Mouse (Mus musculus) CH12.LX (cell line): ENCODE data around the gene Gpr152. TPM values are rescaled to one million over a fixed set of nuclear protein-coding genes. Genes with fewer than 3 reads are reported as not detected.

Experiments
- DNase-seq: peaks from one replicate; pipeline ENCODE4 v3.0.0-alpha.2; 2013; ENCODE audit errors: extremely low read depth
- H3K27ac ChIP-seq: 2 replicates; pipeline ENCODE4 v1.5.1; 2012; ENCODE audit warnings: low read depth, mild to moderate bottlenecking, control low read depth, moderate library complexity; ENCODE audit not compliant: insufficient read depth
- H3K27me3 ChIP-seq: replicated peaks from 2 replicates; pipeline ENCODE3; 2012; ENCODE audit warnings: inconsistent platforms
- H3K36me3 ChIP-seq, 2 experiments: replicated peaks in 1 of 2; 2 replicates each; pipeline versions ENCODE3 to v1.6.1; 2012; ENCODE audit warnings: inconsistent platforms in 1 of 2, low read length in 1 of 2, mild to moderate bottlenecking in 1 of 2, mixed read lengths in 1 of 2, moderate library complexity in 1 of 2; ENCODE audit not compliant: control insufficient read depth in 1 of 2, insufficient read depth in 1 of 2
- H3K4me1 ChIP-seq, 2 experiments: 2 replicates each; pipeline ENCODE4 v1.6.1; 2012; ENCODE audit warnings: inconsistent platforms in 1 of 2, moderate library complexity in 1 of 2; ENCODE audit not compliant: insufficient read depth in 2 of 2, control insufficient read depth in 1 of 2
- H3K4me2 ChIP-seq: 2 replicates; pipeline ENCODE4 v1.6.1; 2012; ENCODE audit warnings: low read depth, mild to moderate bottlenecking, control low read depth; ENCODE audit not compliant: poor library complexity, insufficient read depth, severe bottlenecking
- H3K4me3 ChIP-seq, 3 experiments: fragments of 150-350 bp in 1 of 3; sonication (generic) in 1 of 3; replicated peaks in 1 of 3; 2 replicates each; pipeline versions ENCODE3 to v1.5.1; 2011 to 2012; ENCODE audit warnings: low read depth in 2 of 3, low read length in 2 of 3, mild to moderate bottlenecking in 2 of 3, moderate library complexity in 2 of 3, control low read depth in 1 of 3, improper control_type of control experiment in 1 of 3, inconsistent platforms in 1 of 3, mixed read lengths in 1 of 3; ENCODE audit not compliant: poor library complexity in 1 of 3
- H3K79me2 ChIP-seq: replicated peaks from 2 replicates; pipeline ENCODE4 v1.6.1; 2012; ENCODE audit warnings: mild to moderate bottlenecking, moderate library complexity; ENCODE audit not compliant: control insufficient read depth, poor library complexity, insufficient read depth, severe bottlenecking; ENCODE audit errors: extremely low read depth
- H3K9ac ChIP-seq: 2 replicates; pipeline ENCODE4 v1.6.1; 2012; ENCODE audit warnings: low read depth, mild to moderate bottlenecking, control low read depth, moderate library complexity; ENCODE audit not compliant: insufficient read depth
- H3K9me3 ChIP-seq: replicated peaks from 2 replicates; pipeline ENCODE3; 2012; ENCODE audit warnings: low read length, inconsistent platforms, mixed read lengths
- BHLHE40 ChIP-seq: IDR thresholded peaks from 2 replicates; pipeline ENCODE4 v1.6.1; 2011; ENCODE audit warnings: mild to moderate bottlenecking, low read depth, low read length, improper control_type of control experiment
- CHD2 ChIP-seq: IDR thresholded peaks from 2 replicates; pipeline ENCODE4 v1.6.1; 2011; ENCODE audit warnings: low read length, improper control_type of control experiment
- CTCF ChIP-seq, 2 experiments: IDR thresholded peaks in 1 of 2; conservative IDR thresholded peaks in 1 of 2; 2 replicates each; pipeline ENCODE4 v1.5.1; 2011 to 2012; ENCODE audit warnings: low read depth in 2 of 2, low read length in 2 of 2, improper control_type of control experiment in 1 of 2, inconsistent platforms in 1 of 2, mild to moderate bottlenecking in 1 of 2, moderate library complexity in 1 of 2
- ELF1 ChIP-seq: IDR thresholded peaks from 2 replicates; pipeline ENCODE4 v1.6.1; 2014; ENCODE audit warnings: low read depth, mild to moderate bottlenecking, inconsistent platforms, low read length, improper control_type of control experiment
- MAZ ChIP-seq: IDR thresholded peaks from 2 replicates; pipeline ENCODE4 v1.6.1; 2012; ENCODE audit warnings: low read depth, mild to moderate bottlenecking, inconsistent platforms, low read length, improper control_type of control experiment, moderate library complexity
- MXI1 ChIP-seq: IDR thresholded peaks from 2 replicates; pipeline ENCODE4 v1.6.1; 2011; ENCODE audit warnings: mild to moderate bottlenecking, low read depth, low read length, improper control_type of control experiment
- MYC ChIP-seq: IDR thresholded peaks from 2 replicates; pipeline ENCODE4 v1.6.1; 2011; ENCODE audit warnings: low read depth, mild to moderate bottlenecking, improper control_type of control experiment, low read length
- NRF1 ChIP-seq: IDR thresholded peaks from 2 replicates; pipeline ENCODE4 v1.6.1; 2014; ENCODE audit warnings: low read depth, mild to moderate bottlenecking, inconsistent platforms, low read length, improper control_type of control experiment, moderate library complexity
- POLR2A ChIP-seq: IDR thresholded peaks from 2 replicates; pipeline ENCODE4 v1.6.1; 2011; ENCODE audit warnings: low read depth, mild to moderate bottlenecking, improper control_type of control experiment, low read length
- POLR2AphosphoS2 ChIP-seq: IDR thresholded peaks from 2 replicates; pipeline ENCODE4 v1.6.1; 2011; ENCODE audit warnings: low read depth, low read length, improper control_type of control experiment
- RCOR1 ChIP-seq: conservative IDR thresholded peaks from 2 replicates; pipeline ENCODE4 v1.6.1; 2012; ENCODE audit warnings: low read depth, mild to moderate bottlenecking, inconsistent platforms, low read length, improper control_type of control experiment
- TBP ChIP-seq: conservative IDR thresholded peaks from 2 replicates; pipeline ENCODE4 v1.6.1; 2011; ENCODE audit warnings: low read depth, low read length, improper control_type of control experiment
- TCF12 ChIP-seq: IDR thresholded peaks from 2 replicates; pipeline ENCODE4 v1.6.1; 2014; ENCODE audit warnings: low read depth, mild to moderate bottlenecking, inconsistent platforms, low read length, improper control_type of control experiment
- USF2 ChIP-seq: conservative IDR thresholded peaks from 2 replicates; pipeline ENCODE4 v1.6.1; 2011; ENCODE audit warnings: low read depth, low read length, improper control_type of control experiment
- ZC3H11A ChIP-seq: IDR thresholded peaks from 2 replicates; pipeline ENCODE4 v1.6.1; 2012; ENCODE audit warnings: low read depth, mild to moderate bottlenecking, inconsistent platforms, low read length, improper control_type of control experiment
- ZMIZ1 ChIP-seq: IDR thresholded peaks from 2 replicates; pipeline ENCODE4 v1.6.1; 2012; ENCODE audit warnings: low read depth, mild to moderate bottlenecking, inconsistent platforms, low read length, improper control_type of control experiment
- dilution Hi-C: fragments of 300-500 bp; cut with MboI; formaldehyde crosslinking; loops from 2 replicates; pipeline ENCODE4 v1.14.3; 2020; ENCODE audit warnings: low sequenced_read_pairs; ENCODE audit not compliant: extremely low pct_unique_long_range_greater_than_20kb, extremely low pct_ligation_motif_present
- in situ Hi-C: fragments of 300-500 bp; cut with MboI; formaldehyde crosslinking; loops from 3 replicates; pipeline ENCODE4 v1.14.3; 2019; ENCODE audit warnings: low sequenced_read_pairs, low pct_ligation_motif_present, low pct_unique_long_range_greater_than_20kb, mixed read lengths
- polyA plus RNA-seq: library from polyadenylated mRNA; unstranded; fragments of >175 nt; gene quantifications from 2 replicates; pipeline ENCODE4 v1.2.1, GENCODE M21; 2012; ENCODE audit warnings: low read depth; ENCODE audit not compliant: insufficient read length
- total RNA-seq, 2 experiments: library from RNA; depleted of rRNA; stranded (reverse); fragments of 300-350 nt in 1 of 2; fragments of >200 nt in 1 of 2; gene quantifications; 2 replicates each; pipeline ENCODE4 v1.2.3; 2012 to 2014

Gene Gpr152
- total and polyA plus RNA-seq, 3 experiments = 0.05 to 0.71 (median 0.17) TPM

- TF ChIP-seq RCOR1 (no peak), USF2 (no peak), BHLHE40 (peak; percentile 11; the same call in 1 of the 2 replicates), ELF1 (peak; percentile 80; the same call in 1 of the 2 replicates), MYC (0 out of 2 replicates have a peak, but pooled peaks have one; percentile 39), ZC3H11A (no peak), TBP (peak; percentile 70), MAZ (peak; percentile 98), ZMIZ1 (peak; percentile 56; the same call in 1 of the 2 replicates), MXI1 (no peak; the same call in 1 of the 2 replicates), TCF12 (0 out of 2 replicates have a peak, but pooled peaks have one; percentile 34), NRF1 (0 out of 2 replicates have a peak, but pooled peaks have one; percentile 24)
Measured at GRCm38 (mm10) chr19:4191528-4192250, 52.1 kb downstream of the Gpr152 start, which contains the start of gene Ppp1ca (continued).

DNA sequence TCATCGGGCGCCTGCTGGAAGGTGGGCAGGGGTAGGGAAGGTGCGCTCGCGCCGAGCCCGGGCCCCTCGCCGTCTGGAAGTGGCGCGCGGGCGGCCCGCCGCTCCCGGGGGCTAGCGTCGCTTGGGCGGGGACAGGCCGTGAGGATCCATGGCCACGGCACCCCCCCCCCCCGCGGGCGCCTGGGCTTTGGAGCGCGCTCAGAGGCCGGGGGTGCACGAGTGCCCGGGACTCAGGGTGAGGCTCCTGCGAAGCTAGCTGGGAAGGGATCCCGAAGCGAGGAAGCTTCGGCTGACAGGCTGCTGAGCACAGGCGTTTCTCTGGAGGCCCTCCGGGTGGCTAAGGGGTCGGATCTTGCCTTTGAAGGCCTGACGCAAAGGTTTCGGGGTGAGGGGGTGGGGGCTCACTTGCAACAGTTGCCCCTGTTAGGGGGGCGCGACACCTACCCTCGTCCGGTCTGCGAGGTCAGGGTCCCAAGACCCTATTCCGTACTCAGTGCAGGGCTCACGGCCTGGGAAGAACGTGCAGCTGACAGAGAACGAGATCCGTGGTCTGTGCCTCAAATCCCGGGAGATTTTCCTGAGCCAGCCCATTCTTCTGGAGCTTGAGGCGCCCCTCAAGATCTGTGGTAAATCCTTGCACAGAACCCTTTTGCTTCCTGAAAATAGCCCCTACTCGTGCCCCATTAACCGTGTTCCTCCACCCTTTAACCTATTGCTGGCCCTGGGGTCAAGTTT, 52.8 kb downstream of the Gpr152 start:
- H3K36me3 ChIP-seq = peaks cover 50 to 63% of the 10 kb centered on the region in 2 experiments
- DNase-seq = no peak
- no peaks in the 10 kb centered on the region for H3K9me3 ChIP-seq
- H3K4me3 ChIP-seq = peak overlapping the region; percentile 84 to 89 (median 85)
- H3K4me2 ChIP-seq = peak overlapping the region; percentile 52
- H3K9ac ChIP-seq = peak overlapping the region; percentile 74
- no peak for TF ChIP-seq CTCF (conservative IDR thresholded peaks at IDR 0.05 in 1 of 2, IDR thresholded peaks at IDR 0.05 in 1 of 2; ENCODE audit: low read depth in 2 of 2, low read length in 2 of 2)
- no peak; the same call in 1 of the 2 replicates for TF ChIP-seq POLR2A
- TF ChIP-seq ELF1 = no peak
- no peak for TF ChIP-seq CHD2
- in situ Hi-C loops (no loop called here), dilution Hi-C loops (no loop called here)
- H3K27me3 ChIP-seq = no peaks in the 10 kb centered on the region
- peaks cover 23 to 65% of the 10 kb centered on the region in 2 experiments for H3K4me1 ChIP-seq
- peaks cover 46% of the 10 kb centered on the region for H3K79me2 ChIP-seq
- peak overlapping the region; percentile 24; the same call in 1 of the 2 replicates for H3K27ac ChIP-seq

DNA sequence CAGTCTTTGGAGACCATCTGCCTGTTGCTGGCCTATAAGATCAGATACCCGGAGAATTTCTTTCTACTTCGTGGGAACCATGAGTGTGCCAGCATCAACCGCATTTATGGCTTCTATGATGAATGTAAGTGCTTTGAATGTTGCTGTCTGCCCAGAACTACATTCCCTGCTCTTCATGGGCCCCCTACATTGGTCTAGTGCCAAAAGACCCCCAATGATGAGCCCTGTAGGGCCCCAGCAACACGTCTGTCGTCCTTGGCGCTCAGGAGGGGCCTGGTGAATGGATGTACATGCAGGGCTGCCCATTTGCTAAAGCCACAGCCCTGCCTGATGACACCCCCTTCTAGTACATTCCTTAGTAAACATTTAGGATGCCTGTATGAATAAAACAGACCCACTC, 53.5 kb downstream of the Gpr152 start:
- Histone ChIP-seq H3K27me3 (no peaks in the 10 kb centered on the region), H3K4me2 (peak overlapping the region; percentile 52), H3K27ac (no peak overlapping the region), H3K79me2 (peaks cover 45% of the 10 kb centered on the region), H3K4me1 (peaks cover 16 to 60% of the 10 kb centered on the region in 2 experiments), H3K4me3 (peak overlapping the region; percentile 84 to 89 (median 85)), H3K9me3 (no peaks in the 10 kb centered on the region), H3K36me3 (peaks cover 48 to 62% of the 10 kb centered on the region in 2 experiments), H3K9ac (peak overlapping the region; percentile 74)
- no peak for DNase-seq
- in situ Hi-C loops (no loop called here), dilution Hi-C loops (no loop called here)
- TF ChIP-seq POLR2AphosphoS2 (peak; percentile 4; the same call in 1 of the 2 replicates), USF2 (no peak)
